Mouse (Mus musculus) erythroblast, embryonic 14.5 days (primary cell): ENCODE measurements at regions not wholly inside any gene's neighbourhood (a gene's known extent, or its start where the extent isn't known, plus 50 kb on each side); places are given as distances from the start of the nearest gene placed in this dataset.

Experiments
- GATA1 ChIP-seq: IDR thresholded peaks from 2 replicates; pipeline ENCODE4 v1.6.1; 2012; ENCODE audit warnings: low read length, inconsistent platforms, mixed read lengths
- TAL1 ChIP-seq: IDR thresholded peaks from 3 replicates; pipeline ENCODE4 v1.6.1; 2012; ENCODE audit warnings: low read length, inconsistent platforms, mixed read lengths

DNA sequence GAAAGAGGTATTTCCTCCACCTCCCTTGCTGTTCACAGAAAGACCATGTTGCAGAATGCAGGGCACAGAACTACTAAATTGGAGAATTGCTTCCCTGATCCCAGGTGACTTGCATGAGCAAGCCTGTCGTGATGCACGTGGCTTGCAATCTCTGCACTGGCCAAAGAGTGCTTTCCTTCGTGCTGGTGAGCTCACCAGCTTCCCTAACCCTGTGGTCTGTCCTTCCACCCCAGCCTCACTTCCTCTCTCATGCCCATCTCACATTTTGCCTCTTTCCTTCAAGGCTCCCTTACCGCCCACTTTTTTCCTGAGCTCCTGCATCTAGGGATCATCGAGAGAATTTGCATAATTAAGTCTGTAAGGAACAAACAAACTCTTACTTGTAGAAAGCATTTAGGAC, 102.7 kb upstream of the Zeb2 start:
- TF ChIP-seq GATA1 (no peak), TAL1 (no peak)
